Mouse (Mus musculus): Measurements from ENCODE around the gene Clcn7. TPM values are rescaled to one million over a fixed set of nuclear protein-coding genes. Genes with fewer than 3 reads are reported as not detected.
"Not testable (repeated sequence)": the region's sequence is repeated elsewhere in the genome, so short reads cannot be mapped to it uniquely, and the experiment has no call there.

Clcn7 gene
- polyA plus RNA-seq, 1 experiment from 2014 or later = 27.1 TPM

DNA sequence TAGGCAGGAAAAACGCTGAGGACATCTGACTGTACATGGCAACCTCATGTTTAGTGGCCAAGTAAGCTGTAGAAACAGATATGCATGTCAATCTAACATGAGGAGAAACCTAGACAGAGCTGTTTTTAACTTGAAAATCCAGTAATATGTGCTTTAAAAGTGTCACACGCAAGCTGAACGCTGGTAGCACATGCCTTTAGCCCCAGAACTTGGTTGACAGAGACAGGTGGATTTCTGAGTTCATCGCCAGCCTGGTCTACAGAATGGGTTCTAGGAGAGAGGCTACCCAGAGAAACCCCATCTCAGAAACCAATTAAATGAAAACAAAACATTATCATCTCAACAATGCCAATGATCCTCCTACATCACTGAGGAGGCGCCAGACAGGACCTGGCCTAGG lies 22.0 kb upstream of the Clcn7 start:
- no peak for ATAC-seq (ENCODE audit: insufficient number of reproducible peaks, insufficient read depth, low FRiP score, low TSS enrichment)
- no peak overlapping the region for H3K4me2 ChIP-seq (replicated peaks)
- peaks cover 7% of the 10 kb centered on the region for H3K4me1 ChIP-seq
- no peak overlapping the region for H3K9ac ChIP-seq
- no peaks in the 10 kb centered on the region for H3K27me3 ChIP-seq
- WGBS = 93% methylated on average over 5 of the region's 5 CpGs
- peaks cover 59% of the 10 kb centered on the region for H3K36me3 ChIP-seq
- no peaks in the 10 kb centered on the region for H3K9me3 ChIP-seq
- H3K27ac ChIP-seq = no peak overlapping the region
- H3K4me3 ChIP-seq = no peak overlapping the region

GRCm38 (mm10) chr17:25111739-25112422 lies 21.3 kb upstream of the Clcn7 start:
- H3K4me3 ChIP-seq = no peak overlapping the region
- H3K27ac ChIP-seq = no peak overlapping the region
- peaks cover 7% of the 10 kb centered on the region for H3K4me1 ChIP-seq
- no peaks in the 10 kb centered on the region for H3K27me3 ChIP-seq
- no peak overlapping the region for H3K4me2 ChIP-seq (replicated peaks)
- peaks cover 52% of the 10 kb centered on the region for H3K36me3 ChIP-seq
- no peak overlapping the region for H3K9ac ChIP-seq
- 84% methylated on average over 8 of the region's 8 CpGs for WGBS
- ATAC-seq (ENCODE audit: insufficient number of reproducible peaks, insufficient read depth, low FRiP score, low TSS enrichment) = no peak
- no peaks in the 10 kb centered on the region for H3K9me3 ChIP-seq

DNA sequence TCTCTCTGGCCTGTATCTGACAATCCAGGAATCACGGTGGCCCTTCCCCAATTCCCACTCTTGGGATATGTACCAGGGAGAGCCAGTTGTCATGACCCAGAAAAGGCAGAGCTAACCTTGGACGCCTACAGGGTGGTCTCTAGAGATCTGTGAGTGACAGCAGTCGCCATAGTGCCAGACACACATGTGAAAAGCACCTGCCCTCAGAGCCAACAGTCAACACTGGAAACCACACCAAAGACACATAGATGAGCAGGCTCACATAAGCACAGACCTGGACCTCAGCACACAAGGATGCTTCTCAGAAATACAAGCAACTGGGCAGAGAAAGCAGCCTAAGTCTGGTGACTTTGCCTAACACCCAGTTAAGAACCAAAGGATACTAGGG lies 20.8 kb upstream of the Clcn7 start:
- Histone ChIP-seq H3K4me1 (peaks cover 7% of the 10 kb centered on the region), H3K4me2 (replicated peaks) (no peak overlapping the region), H3K9ac (no peak overlapping the region), H3K27me3 (no peaks in the 10 kb centered on the region), H3K36me3 (peaks cover 47% of the 10 kb centered on the region), H3K27ac (no peak overlapping the region), H3K4me3 (no peak overlapping the region), H3K9me3 (no peaks in the 10 kb centered on the region)
- ATAC-seq (ENCODE audit: insufficient number of reproducible peaks, insufficient read depth, low FRiP score, low TSS enrichment) = no peak
- WGBS = 75% methylated on average over 3 of the region's 3 CpGs

DNA sequence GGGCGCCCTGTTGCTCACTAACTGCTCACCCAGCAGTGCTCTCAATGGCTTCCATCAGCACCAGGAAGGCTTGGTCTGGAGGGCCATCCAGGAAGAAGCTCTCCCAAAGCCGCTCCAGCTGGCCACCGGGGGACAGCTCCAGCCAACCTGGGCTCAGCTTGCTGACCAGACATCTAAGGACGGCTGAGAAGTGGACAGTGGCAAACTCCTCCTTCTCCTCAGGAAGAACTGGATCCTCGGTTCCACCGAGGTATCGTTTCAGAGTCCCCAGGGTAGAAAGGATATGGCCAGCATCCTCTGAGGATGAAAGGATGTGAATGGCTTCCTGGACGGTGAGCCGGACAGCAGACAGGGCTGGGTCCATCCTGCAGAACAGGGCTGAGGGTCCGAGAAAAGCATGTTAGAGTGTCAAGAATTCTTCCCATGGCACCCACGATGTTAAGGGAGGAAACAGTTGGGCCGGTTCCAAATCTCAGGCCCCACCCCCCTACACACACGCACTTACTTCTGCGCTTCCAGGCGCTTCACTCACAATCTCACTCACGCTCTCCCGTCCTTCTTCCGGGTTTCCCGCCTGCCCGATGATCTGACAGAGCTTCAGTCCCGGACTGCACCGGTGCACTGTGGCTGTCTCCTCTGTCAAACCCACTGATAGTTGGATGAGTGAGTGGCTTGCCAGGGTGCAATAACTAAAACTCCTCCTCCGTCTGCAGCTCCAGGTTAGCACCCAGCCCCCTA lies 18.1 kb upstream of the Clcn7 start:
- Histone ChIP-seq H3K36me3 (peaks cover 22% of the 10 kb centered on the region), H3K9me3 (no peaks in the 10 kb centered on the region), H3K4me2 (replicated peaks) (peak overlapping the region; percentile 83), H3K4me3 (peak overlapping the region; percentile 55), H3K4me1 (peaks cover 7% of the 10 kb centered on the region), H3K9ac (peak overlapping the region; percentile 72), H3K27ac (peak overlapping the region; percentile 90), H3K27me3 (no peaks in the 10 kb centered on the region)
- WGBS = 9% methylated on average over 23 of the region's 23 CpGs
- 0 out of 2 replicates have a peak, but pooled peaks have one; percentile 19 for ATAC-seq (ENCODE audit: insufficient number of reproducible peaks, insufficient read depth, low FRiP score, low TSS enrichment)

- H3K36me3 ChIP-seq = peaks cover 14% of the 10 kb centered on the region
- no peaks in the 10 kb centered on the region for H3K27me3 ChIP-seq
- H3K9ac ChIP-seq = peak within 1 kb of the TSS; percentile 72
- H3K4me2 ChIP-seq (replicated peaks) = peak within 1 kb of the TSS; percentile 83
- ATAC-seq (ENCODE audit: insufficient number of reproducible peaks, insufficient read depth, low FRiP score, low TSS enrichment) = peak; percentile 83
- no peaks in the 10 kb centered on the region for H3K9me3 ChIP-seq
- H3K4me3 ChIP-seq = peak within 1 kb of the TSS; percentile 55
- H3K4me1 ChIP-seq = peaks cover 7% of the 10 kb centered on the region
- H3K27ac ChIP-seq = peak within 1 kb of the TSS; percentile 90
- WGBS = 4% methylated on average over 40 of the region's 40 CpGs
Observed at GRCm38 (mm10) chr17:25115664-25116432, 17.3 kb upstream of the Clcn7 start, which contains the start of gene Telo2. Gene Telo2, minus strand, starts transcription at chr17:25115967.

DNA sequence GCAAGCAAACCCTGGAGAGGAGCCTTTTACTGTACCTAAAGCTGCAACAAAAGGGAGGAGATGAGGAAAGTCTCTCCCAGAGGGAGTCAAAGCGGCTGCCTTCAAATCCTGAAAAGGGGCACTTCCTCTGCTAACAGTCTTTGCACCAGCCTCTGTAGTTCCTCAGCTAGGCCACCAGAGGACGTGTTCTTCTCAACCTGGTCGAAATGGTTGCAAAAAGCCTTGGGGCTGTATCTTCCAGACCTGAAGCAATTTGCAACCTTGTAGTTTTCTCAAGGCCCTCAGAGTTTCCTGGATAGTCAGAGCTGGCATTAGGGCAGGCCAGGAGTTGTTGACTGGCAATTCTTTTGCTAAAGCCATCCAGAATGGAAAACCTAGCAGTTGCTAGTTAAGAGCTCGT lies 15.9 kb upstream of the Clcn7 start:
- Histone ChIP-seq H3K36me3 (peaks cover 11% of the 10 kb centered on the region), H3K9ac (no peak overlapping the region), H3K4me3 (no peak overlapping the region), H3K27ac (no peak overlapping the region), H3K9me3 (no peaks in the 10 kb centered on the region), H3K4me2 (replicated peaks) (no peak overlapping the region), H3K4me1 (peaks cover 7% of the 10 kb centered on the region), H3K27me3 (no peaks in the 10 kb centered on the region)
- no peak for ATAC-seq (ENCODE audit: insufficient number of reproducible peaks, insufficient read depth, low FRiP score, low TSS enrichment)
- WGBS = 32% methylated on average over 4 of the region's 4 CpGs

- H3K4me1 ChIP-seq = no peaks in the 10 kb centered on the region; the same call in 1 of the 2 replicates
- no peak within 1 kb of the TSS for H3K27ac ChIP-seq
- 19% methylated on average over 3 of the region's 3 CpGs for WGBS
- H3K4me2 ChIP-seq (replicated peaks) = no peak within 1 kb of the TSS
- no peak within 1 kb of the TSS for H3K4me3 ChIP-seq
- ATAC-seq (ENCODE audit: insufficient number of reproducible peaks, insufficient read depth, low FRiP score, low TSS enrichment) = no peak
- H3K9me3 ChIP-seq = no peaks in the 10 kb centered on the region
- 0 out of 2 replicates have a peak, but pooled peaks cover 3% of the 10 kb centered on the region for H3K27me3 ChIP-seq
- no peaks in the 10 kb centered on the region for H3K36me3 ChIP-seq
- H3K9ac ChIP-seq = no peak within 1 kb of the TSS
Observed at GRCm38 (mm10) chr17:25120406-25120805, 12.8 kb upstream of the Clcn7 start, which contains the start of gene Ptx4. Gene Ptx4, plus strand, starts transcription at chr17:25120760.

DNA sequence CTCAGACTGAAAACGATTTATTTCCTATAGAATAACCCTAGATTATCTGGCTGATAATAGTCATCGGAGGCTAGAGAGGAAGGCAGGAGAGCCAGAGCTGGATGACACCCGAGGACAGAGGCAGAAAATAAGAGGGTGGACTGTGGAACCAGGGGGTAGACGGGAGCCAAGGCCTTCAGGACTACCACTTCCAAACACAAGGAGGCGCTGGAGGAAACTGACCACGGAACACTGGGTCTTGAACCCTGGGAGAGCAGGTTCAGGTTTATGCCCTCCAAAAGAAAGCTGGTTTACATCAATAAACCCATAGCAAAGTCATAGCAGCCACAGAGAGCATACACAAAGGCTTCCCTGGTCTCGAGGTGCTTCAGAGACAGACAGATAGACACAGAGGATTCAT lies 9.2 kb upstream of the Clcn7 start:
- no peak overlapping the region for H3K27ac ChIP-seq
- H3K4me2 ChIP-seq (replicated peaks) = no peak overlapping the region
- WGBS = 29% methylated on average over 7 of the region's 7 CpGs
- H3K9ac ChIP-seq = no peak overlapping the region
- no peaks in the 10 kb centered on the region; the same call in 1 of the 2 replicates for H3K4me1 ChIP-seq
- H3K27me3 ChIP-seq = 0 out of 2 replicates have a peak, but pooled peaks cover 3% of the 10 kb centered on the region
- H3K4me3 ChIP-seq = no peak overlapping the region
- no peaks in the 10 kb centered on the region for H3K36me3 ChIP-seq
- ATAC-seq (ENCODE audit: insufficient number of reproducible peaks, insufficient read depth, low FRiP score, low TSS enrichment) = no peak
- H3K9me3 ChIP-seq = no peaks in the 10 kb centered on the region

GRCm38 (mm10) chr17:25125442-25126060 lies 7.6 kb upstream of the Clcn7 start:
- H3K4me1 ChIP-seq; H3K27me3 ChIP-seq; H3K4me3 ChIP-seq; H3K9ac ChIP-seq; H3K36me3 ChIP-seq; H3K27ac ChIP-seq; ATAC-seq (ENCODE audit: insufficient number of reproducible peaks, insufficient read depth, low FRiP score, low TSS enrichment); H3K9me3 ChIP-seq; H3K4me2 ChIP-seq (replicated peaks): not testable (repeated sequence)
- 63% methylated on average over 3 of the region's 3 CpGs for WGBS

- H3K4me3 ChIP-seq = no peak overlapping the region
- no peak overlapping the region for H3K9ac ChIP-seq
- no peaks in the 10 kb centered on the region for H3K4me1 ChIP-seq
- H3K27ac ChIP-seq = no peak overlapping the region
- 0 out of 2 replicates have a peak, but pooled peaks cover 3% of the 10 kb centered on the region for H3K27me3 ChIP-seq
- ATAC-seq (ENCODE audit: insufficient number of reproducible peaks, insufficient read depth, low FRiP score, low TSS enrichment) = no peak
- H3K9me3 ChIP-seq = no peaks in the 10 kb centered on the region
- 66% methylated on average over 8 of the region's 8 CpGs for WGBS
- no peak overlapping the region for H3K4me2 ChIP-seq (replicated peaks)
- no peaks in the 10 kb centered on the region for H3K36me3 ChIP-seq
Observed at GRCm38 (mm10) chr17:25127079-25127478, 6.1 kb upstream of the Clcn7 start.

DNA sequence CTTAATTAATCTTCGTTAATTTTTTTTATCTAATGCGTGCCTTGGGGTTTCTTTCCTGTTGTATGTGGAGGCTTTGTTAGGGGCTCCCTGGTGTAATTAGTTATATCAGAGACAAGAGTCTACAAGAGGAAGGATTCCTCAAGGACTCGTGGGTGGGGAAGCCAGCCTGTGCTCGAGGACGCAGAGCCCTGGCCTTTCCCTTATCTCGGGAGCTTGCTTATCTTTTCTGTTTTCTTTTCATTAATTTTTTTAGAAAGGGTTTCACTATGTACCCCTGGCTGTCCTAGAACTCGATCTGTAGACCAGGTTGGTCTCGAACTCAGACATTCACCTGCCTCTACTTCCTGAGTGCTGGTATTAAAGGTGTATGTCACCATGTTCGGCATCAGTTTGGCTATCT lies 5.5 kb upstream of the Clcn7 start:
- Histone ChIP-seq H3K4me2 (replicated peaks) (no peak overlapping the region), H3K27ac (no peak overlapping the region), H3K27me3 (0 out of 2 replicates have a peak, but pooled peaks cover 3% of the 10 kb centered on the region), H3K9ac (no peak overlapping the region), H3K4me3 (no peak overlapping the region), H3K9me3 (no peaks in the 10 kb centered on the region), H3K4me1 (no peaks in the 10 kb centered on the region), H3K36me3 (no peaks in the 10 kb centered on the region)
- no peak for ATAC-seq (ENCODE audit: insufficient number of reproducible peaks, insufficient read depth, low FRiP score, low TSS enrichment)
- 78% methylated on average over 9 of the region's 9 CpGs for WGBS
